Mouse (Mus musculus) G1E (cell line): ENCODE measurements around the gene Lmod3.

Source experiments
- CTCF ChIP-seq: IDR thresholded peaks from 2 replicates; pipeline ENCODE4 v1.5.1; 2012; ENCODE audit warnings: low read depth, low read length, inconsistent platforms, mixed read lengths
- GATA1 ChIP-seq: IDR thresholded peaks from 2 replicates; pipeline ENCODE4 v1.6.1; 2012; ENCODE audit warnings: borderline replicate concordance, low read length, inconsistent platforms, mixed read lengths
- POLR2AphosphoS5 ChIP-seq: IDR thresholded peaks from 2 replicates; pipeline ENCODE4 v1.6.1; 2012; ENCODE audit warnings: low read depth, low read length, inconsistent platforms; ENCODE audit not compliant: insufficient replicate concordance

DNA sequence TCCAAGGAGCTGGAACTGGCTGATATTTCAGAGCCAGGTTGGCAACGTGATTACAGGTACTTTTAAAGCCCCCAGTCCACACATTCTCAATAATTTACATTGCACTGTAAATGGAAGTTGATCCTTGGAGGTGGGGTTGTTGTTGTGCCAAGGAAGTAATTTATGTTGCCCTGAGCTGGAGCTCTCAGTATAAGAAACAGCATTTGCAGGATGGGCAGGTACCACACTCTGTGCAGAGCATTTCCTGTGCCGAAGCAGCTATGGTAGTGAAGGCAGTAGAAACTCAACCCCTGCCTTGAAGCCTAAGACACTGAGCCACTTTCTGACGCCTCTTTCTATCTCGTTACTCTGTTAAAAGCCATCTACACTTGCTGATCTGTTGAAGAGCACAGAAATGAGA lies 23.2 kb upstream of the Lmod3 start:
- TF ChIP-seq POLR2AphosphoS5 (no peak), CTCF (no peak), GATA1 (no peak)
